Mouse (Mus musculus) liver, embryonic 14.5 days (tissue): ENCODE measurements around the gene Pde5a.

Experiments
- CTCF ChIP-seq: IDR thresholded peaks from 2 replicates; pipeline ENCODE4 v1.5.1; 2016; ENCODE audit warnings: antibody characterized with exemption, low read depth, control low read depth
- EP300 ChIP-seq: IDR thresholded peaks from 2 replicates; pipeline ENCODE4 v1.6.1; 2016; ENCODE audit warnings: antibody characterized with exemption, low read depth

- TF ChIP-seq CTCF (no peak), EP300 (no peak)
Measured at GRCm38 (mm10) chr3:122848410-122849034, 119.8 kb downstream of the Pde5a start.
